Mouse (Mus musculus) cerebellum, postnatal 25 days (tissue): ENCODE data around the gene Dbf4.

Source experiments
- DNase-seq, 2 experiments: peaks; one replicate each; pipeline ENCODE4 v3.0.0; 2021; ENCODE audit warnings: mixed read lengths in 2 of 2

The Dbf4 gene

GRCm38 (mm10) chr5:8366771-8367613 lies 55.5 kb downstream of the Dbf4 start:
- DNase-seq, result peak; percentile 71 to 72

GRCm38 (mm10) chr5:8362361-8362760 lies 60.2 kb downstream of the Dbf4 start:
- DNase-seq, result peak in 1 of 2 experiments; percentile 55

GRCm38 (mm10) chr5:8357677-8358076 lies 64.8 kb downstream of the Dbf4 start:
- DNase-seq, result no peak

GRCm38 (mm10) chr5:8356885-8357651 lies 65.4 kb downstream of the Dbf4 start:
- DNase-seq, result no peak

- DNase-seq, result peak; percentile 46 to 54
Measured at GRCm38 (mm10) chr5:8356326-8356725, 66.2 kb downstream of the Dbf4 start.

- DNase-seq, result no peak
Measured at GRCm38 (mm10) chr5:8349557-8349956, 73.0 kb downstream of the Dbf4 start.
